Mouse (Mus musculus): ENCODE data around the gene Plvap. TPM values are rescaled to one million over a fixed set of nuclear protein-coding genes. Genes with fewer than 3 reads are reported as not detected.

Plvap gene
- total RNA-seq, 1 experiment from 2014 or later, result 116 TPM

- DNase-seq, result no peak
These were observed 15.8 kb upstream of the Plvap start for GRCm38 (mm10) chr8:71527162-71527870.

- DNase-seq, result no peak
These were observed 14.7 kb upstream of the Plvap start for GRCm38 (mm10) chr8:71526272-71526671.

- DNase-seq, result no peak
These were observed 13.9 kb upstream of the Plvap start, which contains the start of gene Ccdc194 for GRCm38 (mm10) chr8:71525226-71526050. Gene Ccdc194, minus strand, starts transcription at chr8:71525711.

DNA sequence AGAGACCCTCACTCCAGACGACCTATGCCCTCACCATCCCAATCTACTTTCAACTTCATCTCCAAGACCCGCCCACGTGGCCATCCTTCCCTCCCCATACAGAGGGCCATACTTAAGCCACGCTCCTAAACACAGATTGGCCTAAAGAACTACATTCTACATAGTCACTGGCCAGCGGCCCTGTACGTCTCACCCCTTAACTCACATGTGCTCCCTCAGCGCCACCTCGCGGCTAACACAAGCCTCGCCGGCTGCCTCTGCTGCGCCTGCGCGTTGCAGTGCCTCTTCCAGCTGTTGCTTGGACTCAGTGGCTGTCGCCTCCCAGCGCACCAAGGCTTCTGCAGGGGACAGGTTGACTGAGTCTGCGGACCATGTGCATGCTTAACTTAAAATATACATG, 10.1 kb upstream of the Plvap start:
- peak; percentile 97 for DNase-seq

DNA sequence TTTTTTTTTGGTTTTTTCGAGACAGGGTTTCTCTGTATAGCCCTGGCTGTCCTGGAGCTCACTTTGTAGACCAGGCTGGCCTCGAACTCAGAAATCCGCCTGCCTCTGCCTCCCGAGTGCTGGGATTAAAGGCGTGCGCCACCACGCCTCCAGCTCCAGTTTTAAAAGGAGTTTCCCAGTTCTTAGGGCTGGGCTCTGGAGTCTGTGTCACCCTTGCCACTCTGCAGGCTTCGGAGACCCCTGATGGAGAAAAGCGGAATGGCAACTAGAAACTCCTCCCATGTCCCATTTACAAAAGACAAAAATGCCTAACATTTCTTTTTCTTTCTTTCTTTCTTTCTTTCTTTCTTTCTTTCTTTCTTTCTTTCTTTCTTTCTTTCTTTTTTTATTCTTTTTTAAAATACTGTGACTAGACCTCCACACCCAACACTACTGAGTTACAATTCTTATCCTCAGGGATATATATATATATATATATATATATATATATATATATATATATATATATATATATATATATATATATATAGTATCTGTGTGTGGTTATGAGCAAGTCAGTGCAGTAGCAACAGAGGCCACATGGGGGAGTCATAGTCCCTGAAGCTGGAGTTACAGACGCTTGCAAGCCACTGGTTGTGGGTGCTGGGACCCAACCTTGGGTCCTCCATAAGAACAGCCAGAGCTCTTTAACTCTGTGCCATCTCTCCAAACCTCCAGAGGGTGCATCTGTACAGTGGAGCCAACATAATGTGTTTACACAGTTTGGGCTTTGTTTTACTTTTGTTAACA, 7.7 kb upstream of the Plvap start:
- DNase-seq, result peak; percentile 84

DNA sequence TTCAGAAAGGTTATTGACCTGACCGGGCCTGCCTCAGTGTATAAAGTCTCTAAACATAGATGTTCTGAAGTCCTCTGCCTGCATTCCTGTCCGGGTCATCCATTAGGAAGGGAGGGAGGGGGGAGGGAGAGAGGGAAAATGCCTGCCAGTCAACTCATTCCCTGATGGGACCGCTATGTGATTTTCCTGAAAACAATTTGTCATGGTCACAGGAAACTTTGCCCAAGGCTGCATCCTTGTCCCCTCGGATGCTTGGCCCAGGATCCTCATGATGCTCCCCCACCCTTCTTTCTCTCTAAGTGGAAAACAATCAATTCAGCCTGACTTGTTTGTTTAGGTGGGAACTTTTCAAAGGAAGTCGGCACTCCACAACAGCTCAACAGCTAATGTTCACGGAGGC, 5.2 kb upstream of the Plvap start:
- no peak for DNase-seq

GRCm38 (mm10) chr8:71515043-71515442, 3.5 kb upstream of the Plvap start:
- DNase-seq, result no peak

DNA sequence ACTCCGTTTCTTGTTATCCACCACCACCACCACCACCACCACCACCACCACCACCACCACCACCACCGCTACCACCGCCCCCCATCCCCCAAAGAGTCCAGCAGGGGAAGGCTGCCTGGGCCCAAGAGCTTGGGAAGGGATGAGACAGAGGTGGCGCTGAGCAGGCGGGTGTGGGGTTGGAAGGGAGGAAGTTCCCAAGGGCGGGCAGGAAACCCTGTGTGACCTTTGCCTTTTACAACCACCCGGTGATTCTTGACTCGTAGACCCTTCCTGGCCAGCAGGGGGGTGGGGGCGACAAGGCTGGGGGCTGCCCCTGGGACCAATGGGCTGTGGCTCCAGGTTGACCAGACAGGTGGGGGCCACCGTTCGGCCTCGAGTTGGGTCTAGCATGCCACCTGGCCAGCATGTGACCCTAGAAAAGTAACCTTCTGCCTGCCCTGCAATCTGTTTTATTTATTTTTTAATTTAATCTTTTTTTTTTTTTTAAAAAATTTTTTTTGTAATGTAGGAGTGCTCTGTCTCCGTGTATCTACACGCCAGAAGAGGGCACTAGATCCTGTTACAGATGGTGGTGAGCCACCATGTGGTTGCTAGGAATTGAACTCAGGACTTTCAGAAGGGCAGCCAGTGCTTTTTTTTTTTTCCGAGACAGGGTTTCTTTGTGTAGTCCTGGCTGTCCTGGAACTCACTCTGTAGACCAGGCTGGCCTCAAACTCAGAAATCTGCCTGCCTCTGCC, 1.6 kb upstream of the Plvap start:
- peak; percentile 58 for DNase-seq

DNA sequence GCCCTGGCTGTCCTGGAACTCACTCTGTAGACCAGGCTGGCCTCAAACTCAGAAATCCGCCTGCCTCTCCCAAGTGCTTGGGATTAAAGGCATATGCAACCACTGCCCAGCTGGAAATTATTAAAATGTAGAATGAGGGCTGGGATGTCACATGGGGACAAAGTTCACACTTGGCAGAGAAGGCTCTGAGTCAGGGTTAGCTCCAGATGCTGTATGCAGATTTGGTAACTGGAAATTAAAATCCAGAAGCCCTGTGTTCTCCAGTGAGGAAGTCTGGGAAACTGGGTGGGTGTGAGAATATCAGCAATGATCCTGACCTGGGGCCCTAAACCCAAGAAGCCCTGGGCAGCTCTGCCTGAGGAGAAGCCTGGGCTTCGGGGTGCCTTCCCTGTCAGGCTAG, 2.2 kb downstream of the Plvap start:
- no peak for DNase-seq

- peak; percentile 90 for DNase-seq
These were observed 3.9 kb downstream of the Plvap start for GRCm38 (mm10) chr8:71507589-71508104.

GRCm38 (mm10) chr8:71505979-71506378, 5.6 kb downstream of the Plvap start:
- DNase-seq, result no peak

- no peak for DNase-seq
These were observed 6.2 kb downstream of the Plvap start for GRCm38 (mm10) chr8:71505326-71505725.

DNA sequence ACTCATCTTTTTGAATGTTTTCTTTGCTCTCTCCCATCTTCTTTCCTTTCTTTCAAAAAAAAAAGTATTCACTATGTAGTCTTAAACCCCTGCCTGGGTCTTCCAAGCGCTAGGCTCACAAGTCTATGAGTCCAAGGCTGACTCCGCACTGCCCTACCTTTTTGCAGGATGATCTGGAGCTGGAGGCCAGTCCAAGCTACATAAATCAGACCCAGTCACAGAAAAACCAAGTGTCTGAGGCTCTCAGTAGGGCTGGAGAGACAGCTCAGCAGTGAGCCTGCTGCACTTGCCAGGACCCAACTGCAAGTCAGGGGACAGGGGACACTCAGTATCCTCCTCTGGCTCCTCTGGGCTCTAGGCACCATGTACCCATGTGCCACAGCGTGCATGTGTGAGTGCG, 7.2 kb downstream of the Plvap start:
- no peak for DNase-seq

GRCm38 (mm10) chr8:71498816-71499690, 12.5 kb downstream of the Plvap start:
- DNase-seq, result peak; percentile 65

DNA sequence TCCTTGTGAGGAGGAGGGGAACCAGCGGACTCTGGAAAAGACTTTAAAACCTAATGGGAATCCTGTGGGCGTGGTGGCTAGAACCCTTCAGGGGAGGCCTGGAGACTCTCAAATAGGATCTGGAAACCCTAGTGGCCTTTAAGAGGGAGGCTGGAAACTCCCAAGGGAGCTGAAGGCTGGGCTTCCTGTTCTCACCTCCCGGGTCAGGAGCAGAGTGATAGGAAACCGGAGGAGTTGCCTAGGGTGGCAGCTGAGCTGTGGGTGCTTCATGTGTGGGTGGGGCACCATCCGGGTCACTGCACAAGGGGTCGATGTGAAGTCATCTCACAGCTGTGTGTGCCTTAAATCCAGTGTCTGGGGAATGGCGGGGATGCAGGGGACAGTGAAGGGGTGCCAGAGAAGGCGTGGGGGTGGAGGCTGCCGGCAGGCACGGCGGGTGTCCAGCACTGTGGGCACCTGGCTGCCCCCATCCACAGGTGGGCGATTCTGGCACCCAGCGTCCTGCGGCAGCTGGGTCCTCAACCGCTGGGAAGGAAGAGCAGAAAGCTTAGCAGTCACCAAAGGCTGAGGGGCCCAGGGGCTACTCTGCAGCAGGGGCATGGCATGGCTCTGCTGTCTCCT, 13.6 kb downstream of the Plvap start:
- DNase-seq, result peak; percentile 68

DNA sequence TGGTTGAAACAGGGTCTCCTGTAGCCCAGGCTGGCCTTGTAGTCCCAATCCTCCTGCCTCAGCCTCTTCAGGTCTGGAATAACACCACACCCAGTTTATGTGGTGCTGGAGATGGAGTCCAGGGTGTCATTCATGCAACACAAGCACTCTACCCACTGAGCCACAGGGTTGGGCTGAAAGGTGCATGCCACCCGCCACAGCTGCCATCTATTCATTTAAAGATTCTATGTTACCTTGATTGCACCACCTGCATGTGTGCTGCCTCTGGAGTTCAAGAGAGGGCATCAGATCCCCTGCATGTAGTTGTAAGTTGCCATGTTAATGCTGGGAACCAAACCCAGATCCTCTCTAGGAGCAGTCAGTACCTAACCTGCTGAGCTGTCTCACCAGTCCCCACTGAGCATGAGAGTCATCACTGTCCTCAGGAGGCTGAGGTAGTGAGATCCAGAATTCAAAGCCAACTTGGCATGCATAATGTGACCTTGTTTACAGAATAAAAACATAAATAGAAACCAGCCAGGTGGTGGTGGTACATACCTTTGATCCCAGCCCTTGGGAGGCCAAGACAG, 14.4 kb downstream of the Plvap start:
- DNase-seq, result no peak

DNA sequence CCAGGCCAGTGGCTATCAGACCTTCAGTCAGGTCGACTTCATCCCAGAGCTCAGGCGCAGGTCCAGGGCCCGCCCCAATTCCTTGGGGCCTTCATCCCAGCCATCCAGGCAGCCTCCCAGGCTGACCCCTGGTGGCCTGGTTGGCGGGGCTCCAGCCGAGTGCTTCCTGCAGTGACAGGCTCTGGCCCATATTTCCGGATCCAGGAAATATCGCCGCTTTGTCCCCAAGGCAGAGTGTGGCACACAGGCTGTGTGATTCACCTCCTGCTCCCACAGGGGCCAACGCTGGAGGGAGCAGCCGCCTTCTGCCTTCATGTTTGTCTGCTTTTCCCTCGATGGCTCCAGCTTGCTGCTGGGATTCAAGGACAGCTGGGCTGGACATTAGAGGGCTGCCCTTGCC, 15.1 kb downstream of the Plvap start:
- peak; percentile 99 for DNase-seq

DNA sequence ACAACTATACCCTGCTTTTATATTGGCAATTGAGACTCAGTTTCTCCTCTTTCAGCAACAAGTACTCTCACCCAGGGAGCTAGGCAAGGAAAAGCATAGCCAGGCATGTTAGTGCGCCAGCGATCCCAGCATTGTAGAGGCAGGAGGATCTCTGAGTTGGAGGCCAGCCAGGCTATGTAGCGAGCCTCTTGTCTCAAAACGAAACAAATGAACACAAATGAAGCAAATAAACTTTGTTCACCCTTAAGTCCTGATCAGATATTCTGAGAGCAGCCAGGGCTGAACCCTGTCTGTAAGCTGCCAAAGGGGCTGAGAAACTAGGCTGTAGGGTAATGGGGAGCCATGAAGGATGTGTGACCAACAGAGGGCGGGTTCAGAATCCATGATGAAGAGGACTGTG, 15.7 kb downstream of the Plvap start:
- DNase-seq, result no peak

DNA sequence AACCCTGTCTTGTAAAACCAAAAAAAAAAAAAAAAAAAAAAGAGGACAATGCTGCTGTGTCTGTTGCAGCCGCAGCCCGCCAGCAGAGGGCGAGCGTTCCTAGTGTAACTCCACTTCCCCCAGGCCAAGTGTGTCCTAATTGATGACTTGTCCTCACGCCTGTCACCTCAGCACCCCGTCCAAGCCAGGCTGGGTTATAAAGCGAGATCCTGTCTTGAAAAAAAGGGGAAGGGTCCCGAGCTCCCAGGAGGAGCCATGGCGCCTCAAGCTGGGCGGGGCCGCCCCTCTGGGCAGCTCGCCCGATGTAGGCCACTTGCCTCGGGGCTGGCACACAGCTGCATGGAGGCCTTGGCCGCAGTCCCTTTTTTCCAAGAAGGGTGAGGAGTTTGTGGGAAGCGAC, 16.5 kb downstream of the Plvap start:
- peak; percentile 93 for DNase-seq

- peak; percentile 92 for DNase-seq
These were observed 23.1 kb downstream of the Plvap start for GRCm38 (mm10) chr8:71488454-71488853.

Measured in adrenal gland, postnatal 14 days (tissue).